ENCODE assay signal across 9 mouse cellular contexts in genomic region chr14:105924712-105925111, GRCm38 (mm10). TPM values are rescaled to one million over a fixed set of nuclear protein-coding genes. Genes with fewer than 3 reads are reported as not detected.
DNase-seq lines count a peak whose midpoint lies in the region; ATAC-seq and TF ChIP-seq lines count a peak whose summit lies in the region.
"Had no signal": no experiment of that assay in that cellular context is flagged by ENCODE, and none has a peak within 500 bp of the region (broad histone marks: within the 10 kb centered on the region; RNA-seq: fewer than 3 reads in every experiment).

No protein-coding gene starts in this region.

- H3K4me1 ChIP-seq in ES-E14 (ENCODE audit: control insufficient read depth in 2 of 2, insufficient read depth in 2 of 2, low read length in 2 of 2, poor library complexity in 1 of 2): peaks cover 5 to 8% of the 10 kb centered on the region in 2 experiments; a peak in 3 of 4 replicates

- no peak overlapping the region for H3K27ac ChIP-seq in ES-E14 (ENCODE audit: insufficient read depth, low read depth, low read length, poor library complexity, severe bottlenecking)
- H3K27ac ChIP-seq: embryonic facial prominence, embryonic 13.5 days had no signal

- DNase-seq in cerebellum, postnatal 25 days: peak; percentile 23 to 54
- no peak for DNase-seq in cerebellum, adult 9-10 months
- DNase-seq in layer of hippocampus, adult 11-12 months (ENCODE audit: low spot score): peak; percentile 41
- DNase-seq in layer of hippocampus, adult 9-10 months (ENCODE audit: low spot score): no peak
- DNase-seq in ES-E14 (ENCODE audit: low read depth, low spot score): no peak
- peak; percentile 64 to 73 for DNase-seq in kidney, postnatal 4 days

- no peak overlapping the region for H3K9ac ChIP-seq in ES-E14 (ENCODE audit: insufficient read depth, low read depth, low read length, poor library complexity, severe bottlenecking)
- H3K9ac ChIP-seq: embryonic facial prominence, embryonic 13.5 days had no signal

- in situ Hi-C loops in ES-E14 (cut with MboI; ENCODE audit: low sequenced_read_pairs in 2 of 2, unreplicated experiment in 2 of 2): no loop called here

- no peaks in the 10 kb centered on the region for H3K9me3 ChIP-seq in ES-E14 (ENCODE audit: control insufficient read depth, insufficient read depth, low read depth, low read length)
- H3K9me3 ChIP-seq: embryonic facial prominence, embryonic 13.5 days had no signal

- H3K4me3 ChIP-seq in ES-E14 (ENCODE audit: insufficient read depth in 1 of 2, low read depth in 1 of 2, low read length in 2 of 2, poor library complexity in 1 of 2, severe bottlenecking in 1 of 2): no peak overlapping the region
- H3K4me3 ChIP-seq: embryonic facial prominence, embryonic 13.5 days had no signal

- H3K36me3 ChIP-seq in ES-E14 (ENCODE audit: control insufficient read depth, insufficient read depth, low read length, poor library complexity, severe bottlenecking): no peaks in the 10 kb centered on the region
- H3K36me3 ChIP-seq: embryonic facial prominence, embryonic 13.5 days had no signal

- no peak for ATAC-seq in granulocyte monocyte progenitor cell, adult 5-6 weeks (replicated peaks; ENCODE audit: poor library complexity, severe bottlenecking)
- no peak for ATAC-seq in megakaryocyte, adult 5-6 weeks (ENCODE audit: poor library complexity, severe bottlenecking)

TF ChIP-seq in ES-E14, 5 proteins besides CTCF, POLR2A, EP300 and RAD21:
- TF ChIP-seq HCFC1 (IDR thresholded peaks at IDR 0.05; ENCODE audit: borderline replicate concordance, insufficient read depth, low read length): no peak
- no peak for TF ChIP-seq MAFK (IDR thresholded peaks at IDR 0.05; ENCODE audit: insufficient read depth, low read depth, low read length)
- no peak for TF ChIP-seq ZC3H11A (IDR thresholded peaks at IDR 0.05; ENCODE audit: borderline replicate concordance, low read depth, low read length)
- no peak for TF ChIP-seq CHD2 (IDR thresholded peaks at IDR 0.05; ENCODE audit: low read depth, low read length)
- TF ChIP-seq ZNF384 (IDR thresholded peaks at IDR 0.05; ENCODE audit: low read depth, low read length): peak; percentile 97

RNA-seq across cellular contexts. Expression of gene Spry2, which starts 28.1 kb away (rescaled TPM):
- 49.5 and 69.0 TPM in 2 replicates for total RNA-seq in ES-E14 (2012; rRNA removed)
- total RNA-seq in granulocyte monocyte progenitor cell, adult 5-6 weeks (2014; fragmentation: Nextera tagmentation): 7.9 and 9.1 TPM in 2 replicates
- 6.8 and 9.3 TPM in 2 replicates for total RNA-seq in granulocyte monocyte progenitor cell, adult 5-6 weeks (2017)
- total RNA-seq in megakaryocyte, adult 5-6 weeks (2015): 3.5 and 5.3 TPM in 2 replicates
- total RNA-seq in megakaryocyte, adult 5-6 weeks (2017): 3.4 and 3.5 TPM in 2 replicates

Comparison
In these comparisons a context has a peak if more than half of its experiments do, and no peak if none do; other contexts are left out.
1. DNase-seq: peak in cerebellum, postnatal 25 days (2 of 2), layer of hippocampus, adult 11-12 months (single experiment) and kidney, postnatal 4 days (2 of 2); none in cerebellum, adult 9-10 months (single experiment), layer of hippocampus, adult 9-10 months (single experiment) and ES-E14 (single experiment).